Mouse (Mus musculus) heart, postnatal 14 days (tissue): ENCODE measurements around the gene Cnih1. TPM values are rescaled to one million over a fixed set of nuclear protein-coding genes. Genes with fewer than 3 reads are reported as not detected.
"Not testable (repeated sequence)": the region's sequence is repeated elsewhere in the genome, so short reads cannot be mapped to it uniquely, and the experiment has no call there.

ENCODE experiments used
- DNase-seq, 2 experiments: peaks; one replicate each; pipeline ENCODE4 v3.0.0; 2021 to 2022
- intact Hi-C: fragments of 180-260 bp; cut with DNase I; formaldehyde crosslinking; loops from one replicate; pipeline ENCODE4 v1.15.1; 2025
- total RNA-seq, 2 experiments: library from RNA; stranded (reverse); gene quantifications; 2 replicates each; pipeline ENCODE4 v1.2.3; 2021

Gene Cnih1
- total RNA-seq, 2 experiments from 2014 or later, result 48.6 to 52.3 TPM

- no peak for DNase-seq
- intact Hi-C loops, result no loop called here
Observed at GRCm38 (mm10) chr14:46790723-46791122, 2.5 kb upstream of the Cnih1 start.

- DNase-seq, result no peak
- intact Hi-C loops, result no loop called here
Observed at GRCm38 (mm10) chr14:46790303-46790702, 2.1 kb upstream of the Cnih1 start.

GRCm38 (mm10) chr14:46788505-46788901 is 292 bp upstream of the Cnih1 start:
- intact Hi-C loops, result no loop called here
- DNase-seq, result peak in 1 of 2 experiments; percentile 18

GRCm38 (mm10) chr14:46787454-46787786 is 791 bp downstream of the Cnih1 start:
- no peak for DNase-seq
- intact Hi-C loops, result no loop called here

- intact Hi-C loops, result no loop called here
- DNase-seq, result no peak
Observed at GRCm38 (mm10) chr14:46785247-46785646, 3.0 kb downstream of the Cnih1 start.

GRCm38 (mm10) chr14:46783327-46783926 is 4.8 kb downstream of the Cnih1 start:
- DNase-seq, result no peak
- intact Hi-C loops, result no loop called here

- intact Hi-C loops, result no loop called here
- no peak for DNase-seq
Observed at GRCm38 (mm10) chr14:46782187-46782828, 5.9 kb downstream of the Cnih1 start.

- no peak for DNase-seq
- intact Hi-C loops, result no loop called here
Observed at GRCm38 (mm10) chr14:46781086-46781485, 7.1 kb downstream of the Cnih1 start.

- no peak for DNase-seq
- intact Hi-C loops, result no loop called here
Observed at GRCm38 (mm10) chr14:46779217-46779616, 9.0 kb downstream of the Cnih1 start.

- DNase-seq, result no peak
- intact Hi-C loops, result no loop called here
Observed at GRCm38 (mm10) chr14:46778756-46779155, 9.5 kb downstream of the Cnih1 start.

- intact Hi-C loops, result no loop called here
- no peak for DNase-seq
Observed at GRCm38 (mm10) chr14:46770036-46770435, 18.2 kb downstream of the Cnih1 start.

GRCm38 (mm10) chr14:46767116-46767515 is 21.1 kb downstream of the Cnih1 start:
- no peak for DNase-seq
- intact Hi-C loops, result no loop called here

GRCm38 (mm10) chr14:46761186-46761585 is 27.0 kb downstream of the Cnih1 start:
- intact Hi-C loops, result no loop called here
- no peak for DNase-seq

- DNase-seq, result peak; percentile 90 to 93
- intact Hi-C loops, result no loop called here
Observed at GRCm38 (mm10) chr14:46760355-46761029, 27.7 kb downstream of the Cnih1 start, which contains the start of gene Cdkn3. TSS of gene Cdkn3 (plus strand) at chr14:46760541.

GRCm38 (mm10) chr14:46759970-46760354 is 28.2 kb downstream of the Cnih1 start:
- intact Hi-C loops, result no loop called here
- DNase-seq, result no peak

- DNase-seq, result no peak
- intact Hi-C loops, result no loop called here
Observed at GRCm38 (mm10) chr14:46757736-46758135, 30.5 kb downstream of the Cnih1 start.

- intact Hi-C loops, result no loop called here
- DNase-seq, result no peak
Observed at GRCm38 (mm10) chr14:46755851-46756250, 32.4 kb downstream of the Cnih1 start.

GRCm38 (mm10) chr14:46754371-46754770 is 33.8 kb downstream of the Cnih1 start:
- DNase-seq, intact Hi-C loops: not testable (repeated sequence)

GRCm38 (mm10) chr14:46745413-46745812 is 42.8 kb downstream of the Cnih1 start:
- intact Hi-C loops, result no loop called here
- DNase-seq, result no peak

- intact Hi-C loops, result no loop called here
- no peak for DNase-seq
Observed at GRCm38 (mm10) chr14:46742674-46743073, 45.5 kb downstream of the Cnih1 start.

- intact Hi-C loops, DNase-seq: not testable (repeated sequence)
Observed at GRCm38 (mm10) chr14:46737346-46737745, 50.9 kb downstream of the Cnih1 start.

GRCm38 (mm10) chr14:46736366-46736765 is 51.8 kb downstream of the Cnih1 start:
- no peak for DNase-seq
- intact Hi-C loops, result no loop called here
